Mouse (Mus musculus): ENCODE data around the gene 1110059G10Rik. TPM values are rescaled to one million over a fixed set of nuclear protein-coding genes. Genes with fewer than 3 reads are reported as not detected.

The 1110059G10Rik gene
- polyA plus RNA-seq (2012; ENCODE audit: insufficient read depth, insufficient read length, low replicate concordance, missing spikeins) = not detected in 2 replicates

DNA sequence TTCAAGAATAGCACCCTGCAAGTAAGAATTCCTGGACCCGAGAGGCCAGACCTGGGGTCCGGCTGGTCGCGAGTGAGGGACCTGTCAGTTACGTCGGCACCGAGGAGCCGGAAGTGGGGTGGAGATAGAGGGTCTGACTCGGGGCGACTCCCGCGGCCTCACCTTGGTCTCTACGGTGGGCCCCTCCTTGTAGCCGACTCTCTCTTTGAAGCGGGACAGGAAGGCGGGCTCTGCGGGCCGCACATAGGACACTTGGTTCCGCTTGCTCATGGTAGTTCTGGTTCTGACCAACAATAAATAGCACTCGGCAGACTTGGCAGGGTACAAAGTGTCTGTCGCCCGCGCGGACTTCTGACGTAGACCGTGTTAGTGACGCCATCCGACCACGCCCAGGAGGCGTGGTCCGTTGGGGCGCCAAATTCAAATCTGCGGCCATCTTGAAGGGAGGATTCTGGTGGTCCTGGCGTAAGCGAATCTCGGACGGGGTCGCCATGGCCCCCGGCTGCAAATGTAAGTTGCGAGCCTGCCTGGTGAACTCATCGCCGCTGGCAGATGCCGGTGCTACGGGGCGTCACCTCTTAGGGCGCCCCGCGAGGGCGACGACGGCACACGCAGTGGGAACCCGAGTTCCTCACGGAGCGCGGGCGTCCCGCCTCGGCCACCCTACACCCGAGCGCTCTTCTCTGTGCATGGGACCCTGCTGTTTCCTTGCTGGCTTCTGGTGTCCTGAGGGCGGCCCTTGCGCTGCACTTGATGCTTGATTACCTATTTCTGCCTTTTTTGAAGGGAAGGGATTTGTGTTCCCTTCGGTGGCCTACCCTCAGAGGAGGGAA, at the start of gene 1110059G10Rik, which contains the start of gene Kif15:
1110059G10Rik (minus strand) TSS at position 358 of the 833 bp plus-strand sequence.
Kif15 (plus strand) TSS at position 404 of the 833 bp plus-strand sequence.
- no peak for TF ChIP-seq CTCF (IDR thresholded peaks at IDR 0.05; ENCODE audit: insufficient read depth, low read depth, low read length)
- TF ChIP-seq POLR2A (IDR thresholded peaks at IDR 0.05; ENCODE audit: insufficient read depth, low read depth, low read length) = peak; percentile 59; the same call in 1 of the 2 replicates
- peaks cover 3% of the 10 kb centered on the region; the same call in 1 of the 2 replicates for H3K4me1 ChIP-seq (ENCODE audit: control insufficient read depth, insufficient read depth, low read length)
- H3K27ac ChIP-seq (ENCODE audit: insufficient read depth, low read depth, low read length) = 0 out of 2 replicates have a peak within 1 kb of the TSS, but pooled peaks have one; percentile 24
- under 1% methylated on average over 64 of the region's 64 CpGs for WGBS
- peak within 1 kb of the TSS; percentile 73 for H3K4me3 ChIP-seq (ENCODE audit: insufficient read depth, low read depth, low read length)

DNA sequence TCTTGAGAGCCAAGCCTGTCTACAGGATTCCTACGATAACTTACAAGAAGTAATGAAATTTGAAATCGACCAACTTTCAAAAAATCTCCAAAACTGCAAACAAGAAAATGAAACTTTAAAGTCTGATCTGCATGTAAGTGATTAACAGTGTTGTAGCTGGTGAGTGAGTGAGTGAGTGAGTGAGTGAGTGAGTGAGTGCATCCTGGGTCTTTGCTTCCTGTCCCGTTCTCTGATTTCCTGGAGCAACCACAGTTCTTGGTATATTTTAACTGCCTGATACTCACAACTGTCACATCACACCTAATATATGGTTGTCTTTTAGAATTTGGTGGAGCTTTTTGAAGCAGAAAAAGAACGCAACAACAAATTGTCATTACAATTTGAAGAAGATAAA, 48.4 kb upstream of the 1110059G10Rik start:
- WGBS = 95% methylated on average over 4 of the region's 4 CpGs
- no peak overlapping the region for H3K27ac ChIP-seq (ENCODE audit: insufficient read depth, low read depth, low read length)
- H3K4me3 ChIP-seq (ENCODE audit: insufficient read depth, low read depth, low read length) = no peak overlapping the region
- H3K4me1 ChIP-seq (ENCODE audit: control insufficient read depth, insufficient read depth, low read length) = no peaks in the 10 kb centered on the region
- TF ChIP-seq CTCF (IDR thresholded peaks at IDR 0.05; ENCODE audit: insufficient read depth, low read depth, low read length) = no peak

DNA sequence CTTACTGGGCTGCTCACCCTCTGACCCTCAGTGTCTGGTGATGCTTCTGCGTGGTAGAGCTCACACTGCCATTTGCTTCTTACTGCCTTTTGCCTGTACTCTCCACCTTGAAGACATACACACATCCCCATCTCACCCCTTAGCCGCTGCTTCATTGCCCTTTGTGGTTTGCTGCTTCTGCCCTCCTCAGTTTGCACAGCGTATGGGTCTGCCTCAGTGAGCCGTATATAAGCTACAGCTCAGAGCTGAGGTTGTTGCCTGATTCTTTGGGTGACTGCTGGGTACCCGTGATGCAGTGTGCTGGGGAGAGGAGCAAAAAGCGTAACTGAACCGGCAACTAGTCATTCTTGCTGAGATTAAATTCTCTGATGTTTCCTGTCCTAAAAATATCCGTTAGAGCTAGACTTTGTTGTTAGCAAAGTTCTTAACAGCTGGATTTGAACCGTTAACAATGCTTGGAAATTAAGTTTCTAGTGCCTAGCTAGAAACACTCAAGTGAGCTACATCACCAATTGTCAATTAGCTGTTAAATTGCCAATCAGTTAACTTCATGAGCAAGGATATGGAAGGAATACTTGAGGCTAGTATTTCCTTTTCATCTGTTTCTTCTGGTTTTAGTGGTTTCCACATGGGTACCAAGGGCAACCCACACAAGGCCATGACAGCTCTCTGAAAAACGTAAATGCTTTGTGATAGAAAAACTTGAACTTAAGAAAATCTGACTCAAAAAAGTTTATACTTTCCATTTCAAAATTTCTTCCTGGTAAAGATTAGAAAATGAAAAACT, 47.8 kb upstream of the 1110059G10Rik start:
- H3K4me3 ChIP-seq (ENCODE audit: insufficient read depth, low read depth, low read length) = no peak overlapping the region
- WGBS = 92% methylated on average over 10 of the region's 10 CpGs
- TF ChIP-seq POLR2A (IDR thresholded peaks at IDR 0.05; ENCODE audit: insufficient read depth, low read depth, low read length) = no peak
- TF ChIP-seq CTCF (IDR thresholded peaks at IDR 0.05; ENCODE audit: insufficient read depth, low read depth, low read length) = no peak
- H3K27ac ChIP-seq (ENCODE audit: insufficient read depth, low read depth, low read length) = no peak overlapping the region
- H3K4me1 ChIP-seq (ENCODE audit: control insufficient read depth, insufficient read depth, low read length) = no peaks in the 10 kb centered on the region

DNA sequence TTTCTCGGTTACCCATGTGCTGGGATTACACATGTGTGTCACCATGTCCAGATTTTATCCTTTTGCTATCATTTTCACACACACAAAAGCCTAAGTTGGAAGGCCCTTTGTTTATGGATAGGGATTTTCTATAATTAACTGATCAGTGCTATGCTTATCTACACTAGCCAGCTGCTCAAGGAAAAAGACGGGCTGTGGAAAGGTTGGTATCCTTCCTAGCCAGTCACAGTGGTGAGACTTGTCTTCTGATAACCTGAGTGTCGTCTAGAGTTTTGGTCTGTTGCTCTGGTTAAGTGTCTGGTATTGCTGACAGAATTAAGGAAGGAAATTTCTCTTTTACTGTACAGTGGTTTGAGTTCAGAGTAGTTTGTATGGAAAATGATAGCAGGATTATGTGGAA, 21.9 kb downstream of the 1110059G10Rik start:
- 98% methylated on average over 3 of the region's 3 CpGs for WGBS
- no peaks in the 10 kb centered on the region for H3K4me1 ChIP-seq (ENCODE audit: control insufficient read depth, insufficient read depth, low read length)
- TF ChIP-seq CTCF (IDR thresholded peaks at IDR 0.05; ENCODE audit: insufficient read depth, low read depth, low read length) (no peak), POLR2A (IDR thresholded peaks at IDR 0.05; ENCODE audit: insufficient read depth, low read depth, low read length) (no peak)
- no peak overlapping the region for H3K27ac ChIP-seq (ENCODE audit: insufficient read depth, low read depth, low read length)
- no peak overlapping the region for H3K4me3 ChIP-seq (ENCODE audit: insufficient read depth, low read depth, low read length)

GRCm38 (mm10) chr9:122922936-122923381, 27.8 kb downstream of the 1110059G10Rik start, which contains the start of gene Zfp105:
TSS of gene Zfp105 (plus strand) at chr9:122923072.
- H3K4me1 ChIP-seq (ENCODE audit: control insufficient read depth, insufficient read depth, low read length) = no peaks in the 10 kb centered on the region

DNA sequence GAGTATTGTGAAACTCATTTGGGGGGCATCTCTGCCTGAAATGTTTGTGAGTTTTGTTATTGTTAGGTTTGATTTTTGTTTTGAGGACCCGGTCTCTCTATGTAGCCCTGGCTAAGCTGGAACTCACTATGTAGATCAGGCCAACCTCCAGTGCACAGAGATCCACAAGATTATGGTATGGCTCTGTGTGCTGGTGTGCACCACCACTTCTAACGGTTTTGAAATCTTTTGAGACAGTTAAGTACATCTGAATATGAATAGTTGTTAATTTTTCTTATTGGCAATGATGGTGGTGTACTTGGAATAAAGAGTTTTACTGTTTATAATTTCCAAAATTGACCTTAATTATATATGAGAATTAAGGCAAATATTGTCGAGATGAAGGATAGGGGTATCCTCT, 28.4 kb downstream of the 1110059G10Rik start:
- TF ChIP-seq CTCF (IDR thresholded peaks at IDR 0.05; ENCODE audit: insufficient read depth, low read depth, low read length) = no peak
- TF ChIP-seq POLR2A (IDR thresholded peaks at IDR 0.05; ENCODE audit: insufficient read depth, low read depth, low read length) = no peak
- peak overlapping the region; percentile 84 for H3K4me3 ChIP-seq (ENCODE audit: insufficient read depth, low read depth, low read length)
- WGBS = 38% methylated on average over 3 of the region's 3 CpGs
- H3K27ac ChIP-seq (ENCODE audit: insufficient read depth, low read depth, low read length) = no peak overlapping the region
- no peaks in the 10 kb centered on the region for H3K4me1 ChIP-seq (ENCODE audit: control insufficient read depth, insufficient read depth, low read length)

More at GRCm38 (mm10) chr9:122922936-122923381, 27.8 kb downstream of the 1110059G10Rik start, which contains the start of gene Zfp105:
- under 1% methylated on average over 43 of the region's 43 CpGs for WGBS
- no peak for TF ChIP-seq CTCF (IDR thresholded peaks at IDR 0.05; ENCODE audit: insufficient read depth, low read depth, low read length)
- peak; percentile 25; the same call in 1 of the 2 replicates for TF ChIP-seq POLR2A (IDR thresholded peaks at IDR 0.05; ENCODE audit: insufficient read depth, low read depth, low read length)
- no peak within 1 kb of the TSS; the same call in 1 of the 2 replicates for H3K27ac ChIP-seq (ENCODE audit: insufficient read depth, low read depth, low read length)
- H3K4me3 ChIP-seq (ENCODE audit: insufficient read depth, low read depth, low read length) = peak within 1 kb of the TSS; percentile 84

- H3K4me3 ChIP-seq (ENCODE audit: insufficient read depth, low read depth, low read length) = peak overlapping the region; percentile 74
- 18% methylated on average over 32 of the region's 32 CpGs for WGBS
- TF ChIP-seq POLR2A (IDR thresholded peaks at IDR 0.05; ENCODE audit: insufficient read depth, low read depth, low read length) (0 out of 2 replicates have a peak, but pooled peaks have one; percentile 19), CTCF (IDR thresholded peaks at IDR 0.05; ENCODE audit: insufficient read depth, low read depth, low read length) (no peak)
- peaks cover 7% of the 10 kb centered on the region for H3K4me1 ChIP-seq (ENCODE audit: control insufficient read depth, insufficient read depth, low read length)
- H3K27ac ChIP-seq (ENCODE audit: insufficient read depth, low read depth, low read length) = no peak overlapping the region
Observed at GRCm38 (mm10) chr9:122902717-122903535, 47.9 kb downstream of the 1110059G10Rik start.

- WGBS = 97% methylated on average over 2 of the region's 2 CpGs
Observed at GRCm38 (mm10) chr9:122901047-122901446, 49.8 kb downstream of the 1110059G10Rik start.

More at GRCm38 (mm10) chr9:122901047-122901446, 49.8 kb downstream of the 1110059G10Rik start:
- H3K4me1 ChIP-seq (ENCODE audit: control insufficient read depth, insufficient read depth, low read length) = peaks cover 7% of the 10 kb centered on the region
- H3K4me3 ChIP-seq (ENCODE audit: insufficient read depth, low read depth, low read length) = no peak overlapping the region
- H3K27ac ChIP-seq (ENCODE audit: insufficient read depth, low read depth, low read length) = no peak overlapping the region
- TF ChIP-seq POLR2A (IDR thresholded peaks at IDR 0.05; ENCODE audit: insufficient read depth, low read depth, low read length) (no peak), CTCF (IDR thresholded peaks at IDR 0.05; ENCODE audit: insufficient read depth, low read depth, low read length) (no peak)

Other genes with a start within 250 kb of the 1110059G10Rik start
- not detected in 2 replicates for gene Topaz1, start 203.7 kb downstream of the 1110059G10Rik start, polyA plus RNA-seq (2012; ENCODE audit: insufficient read depth, insufficient read length, low replicate concordance, missing spikeins)
- gene Tcaim, start 145.5 kb downstream of the 1110059G10Rik start, polyA plus RNA-seq (2012; ENCODE audit: insufficient read depth, insufficient read length, low replicate concordance, missing spikeins) = not detected in 2 replicates
- not detected in 2 replicates for gene Gm35549, start 107.0 kb downstream of the 1110059G10Rik start, polyA plus RNA-seq (2012; ENCODE audit: insufficient read depth, insufficient read length, low replicate concordance, missing spikeins)
- 65.3 and 733 TPM in 2 replicates for gene Zfp445, start 85.0 kb downstream of the 1110059G10Rik start, polyA plus RNA-seq (2012; ENCODE audit: insufficient read depth, insufficient read length, low replicate concordance, missing spikeins)
- gene Zkscan7, start 65.3 kb downstream of the 1110059G10Rik start, polyA plus RNA-seq (2012; ENCODE audit: insufficient read depth, insufficient read length, low replicate concordance, missing spikeins) = not detected in 2 replicates
- gene Zfp105, start 27.9 kb downstream of the 1110059G10Rik start, polyA plus RNA-seq (2012; ENCODE audit: insufficient read depth, insufficient read length, low replicate concordance, missing spikeins) = not detected in 2 replicates
- not detected in 2 replicates for gene Kif15, start within 50 bp of the 1110059G10Rik start, polyA plus RNA-seq (2012; ENCODE audit: insufficient read depth, insufficient read length, low replicate concordance, missing spikeins)
- not detected in 2 replicates for gene Tmem42, start 70.3 kb upstream of the 1110059G10Rik start, polyA plus RNA-seq (2012; ENCODE audit: insufficient read depth, insufficient read length, low replicate concordance, missing spikeins)
- gene Tgm4, start 83.7 kb upstream of the 1110059G10Rik start, polyA plus RNA-seq (2012; ENCODE audit: insufficient read depth, insufficient read length, low replicate concordance, missing spikeins) = not detected in 2 replicates
- not detected in 2 replicates for gene Zdhhc3, start 162.2 kb upstream of the 1110059G10Rik start, polyA plus RNA-seq (2012; ENCODE audit: insufficient read depth, insufficient read length, low replicate concordance, missing spikeins)
- 561 TPM in 1 of 2 replicates, not detected in the other for gene Exosc7, start 162.2 kb upstream of the 1110059G10Rik start, polyA plus RNA-seq (2012; ENCODE audit: insufficient read depth, insufficient read length, low replicate concordance, missing spikeins)
- gene Clec3b, start 199.9 kb upstream of the 1110059G10Rik start, polyA plus RNA-seq (2012; ENCODE audit: insufficient read depth, insufficient read length, low replicate concordance, missing spikeins) = not detected in 2 replicates

Data from olfactory bulb, adult 2 months (tissue).